Mouse (Mus musculus) colon, adult 2 months (tissue): ENCODE measurements around the gene Chrna10. TPM values are rescaled to one million over a fixed set of nuclear protein-coding genes. Genes with fewer than 3 reads are reported as not detected.

ENCODE experiments used
- polyA plus RNA-seq: library from polyadenylated mRNA; depleted of rRNA; stranded (reverse); fragments of >200 nt; gene quantifications from 2 replicates; pipeline ENCODE4 v1.2.3, GENCODE M21; 2012; rRNA removed

The Chrna10 gene
- polyA plus RNA-seq, result 0.67 and 0.78 TPM in 2 replicates

DNA sequence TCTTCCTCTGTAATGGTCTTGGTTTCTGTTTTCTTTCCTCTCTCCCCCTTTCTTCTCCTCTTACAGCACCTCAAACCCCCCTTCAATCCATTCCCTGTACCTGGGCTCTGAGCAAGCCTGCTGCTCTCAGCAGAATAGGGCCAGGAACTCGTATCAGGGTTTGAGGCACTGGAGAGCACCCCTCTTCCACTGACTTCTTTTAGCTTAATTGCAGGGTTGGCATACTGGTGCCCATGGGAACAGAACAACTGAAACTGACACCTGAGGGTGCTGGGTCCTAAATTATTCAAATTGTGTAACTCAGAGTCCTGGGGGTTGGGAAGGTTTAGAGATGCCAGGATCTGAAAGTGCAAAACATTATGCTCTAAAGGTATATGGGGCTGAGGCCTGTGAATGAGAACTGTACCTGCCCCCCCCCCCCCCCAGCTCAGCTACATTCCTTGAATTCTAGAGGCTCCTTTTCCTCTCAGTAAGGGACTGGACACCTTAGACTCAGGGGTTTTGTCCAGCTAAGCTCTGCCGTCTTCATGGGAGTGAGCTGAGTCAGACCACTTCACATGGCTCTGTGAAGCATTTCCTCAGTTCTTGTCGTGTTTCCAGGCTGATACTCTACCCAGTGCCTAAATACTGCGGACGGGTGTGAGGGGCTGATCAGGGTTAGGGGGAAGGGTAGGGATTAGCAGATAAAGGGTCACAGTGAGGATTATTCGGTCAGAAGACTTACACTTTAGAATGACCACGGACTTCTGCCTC lies at the start of gene Chrna10:
Gene Chrna10, minus strand, starts transcription at position 250 of the 753 bp plus-strand sequence.

DNA sequence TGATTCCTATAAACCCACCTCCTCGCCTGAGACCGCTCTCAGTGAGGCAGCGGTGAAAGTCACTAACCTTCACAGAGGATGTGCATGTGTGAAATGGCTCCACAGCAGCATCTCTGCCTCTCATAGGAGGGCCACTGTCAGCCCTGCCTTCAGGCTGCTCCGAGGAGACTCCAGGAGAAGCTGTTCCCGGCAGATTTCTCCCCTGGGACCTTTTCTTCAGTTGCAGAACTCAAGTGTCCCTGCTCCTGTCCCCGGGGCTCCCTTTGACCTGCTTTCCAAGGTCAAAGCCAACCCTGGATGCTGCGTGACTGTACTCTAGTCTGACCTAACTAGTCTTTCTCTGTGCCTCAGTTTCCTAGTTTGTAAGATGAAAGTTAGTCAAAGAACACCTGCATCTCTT lies 7.5 kb downstream of the Chrna10 start, which contains the start of gene Art5:
Gene Art5, minus strand, starts transcription at position 319 of the 400 bp plus-strand sequence.

DNA sequence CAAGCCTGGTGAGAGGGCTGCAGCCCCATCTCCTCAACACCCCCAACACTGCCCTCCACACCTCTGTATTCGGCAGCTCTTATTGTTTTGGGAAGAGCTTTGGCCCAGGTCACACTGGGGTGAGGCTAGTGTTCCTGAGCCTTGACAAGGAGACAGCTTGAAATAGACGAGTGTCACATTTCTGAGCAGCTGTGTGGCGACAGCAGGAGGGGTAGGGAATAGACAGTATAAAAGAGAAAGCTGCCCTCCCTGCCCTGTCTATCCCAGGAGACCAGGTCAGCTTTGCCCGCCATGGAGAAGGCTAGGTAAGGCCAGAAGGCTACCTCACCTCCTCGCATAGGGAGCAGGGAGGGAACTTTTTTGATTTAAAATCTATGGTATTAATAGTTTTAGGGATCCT lies 15.1 kb downstream of the Chrna10 start, which contains the start of gene Art1:
Gene Art1, plus strand, starts transcription at position 257 of the 400 bp plus-strand sequence.

GRCm38 (mm10) chr7:102082816-102083215 lies 33.8 kb downstream of the Chrna10 start, which contains the start of gene Trpc2:
Gene Trpc2 (plus strand): TSS chr7:102083116.

GRCm38 (mm10) chr7:102065046-102065891 lies 51.4 kb downstream of the Chrna10 start, which contains the start of the genes Rnf121, Xndc1 and Xntrpc:
Gene Rnf121 (minus strand): TSS chr7:102065469.
Gene Xndc1 (plus strand): TSS chr7:102065511.
Gene Xntrpc (plus strand): TSS chr7:102065713.

Other genes with a start within 250 kb of the Chrna10 start
- 1.1 and 1.2 TPM in 2 replicates for gene Folr1, start 246.0 kb downstream of the Chrna10 start, polyA plus RNA-seq
- 223 and 226 TPM in 2 replicates for gene Lamtor1, start 210.9 kb downstream of the Chrna10 start, polyA plus RNA-seq
- 0.08 and 0.13 TPM in 2 replicates for gene Tomt, start 210.5 kb downstream of the Chrna10 start, polyA plus RNA-seq
- 15.6 and 20.1 TPM in 2 replicates for gene Lrrc51, start 182.9 kb downstream of the Chrna10 start, polyA plus RNA-seq
- gene Numa1, start 182.7 kb downstream of the Chrna10 start, polyA plus RNA-seq, result 82.1 and 93.1 TPM in 2 replicates
- gene Il18bp, start 98.1 kb downstream of the Chrna10 start, polyA plus RNA-seq, result 5.1 and 6.9 TPM in 2 replicates
- 21.0 and 30.4 TPM in 2 replicates for gene Rnf121, start 51.4 kb downstream of the Chrna10 start, polyA plus RNA-seq
- gene Xndc1, start 51.3 kb downstream of the Chrna10 start, polyA plus RNA-seq, result 12.3 and 12.9 TPM in 2 replicates
- gene Xntrpc, start 51.1 kb downstream of the Chrna10 start, polyA plus RNA-seq, result 2.1 and 3.2 TPM in 2 replicates
- not detected in 2 replicates for gene Trpc2, start 33.7 kb downstream of the Chrna10 start, polyA plus RNA-seq
- 0.07 TPM in 1 of 2 replicates, not detected in the other for gene Art1, start 15.1 kb downstream of the Chrna10 start, polyA plus RNA-seq
- 0.47 and 0.51 TPM in 2 replicates for gene Art5, start 7.3 kb downstream of the Chrna10 start, polyA plus RNA-seq
- gene Nup98, start 93.3 kb upstream of the Chrna10 start, polyA plus RNA-seq, result 10.7 and 11.5 TPM in 2 replicates
- 172 and 209 TPM in 2 replicates for gene Pgap2, start 93.4 kb upstream of the Chrna10 start, polyA plus RNA-seq
- 70.9 and 80.7 TPM in 2 replicates for gene Rhog, start 139.2 kb upstream of the Chrna10 start, polyA plus RNA-seq
- gene Stim1, start 151.0 kb upstream of the Chrna10 start, polyA plus RNA-seq, result 114 and 124 TPM in 2 replicates